Mouse (Mus musculus): ENCODE measurements around the gene AC124502.3. TPM values are rescaled to one million over a fixed set of nuclear protein-coding genes. Genes with fewer than 3 reads are reported as not detected.

The AC124502.3 gene
- polyA plus RNA-seq, 1 experiment from 2014 or later: 1.1 TPM

- no peak for ATAC-seq
Measured at GRCm38 (mm10) chr19:5089324-5089723, 50.6 kb downstream of the AC124502.3 start.

GRCm38 (mm10) chr19:5092083-5092482, 53.4 kb downstream of the AC124502.3 start:
- Histone ChIP-seq H3K36me3 (ENCODE audit: insufficient read depth, low read length) (peaks cover 16% of the 10 kb centered on the region; the same call in 1 of the 2 replicates), H3K4me2 (replicated peaks; ENCODE audit: low read depth, low read length) (no peak overlapping the region), H3K9ac (replicated peaks; ENCODE audit: low read depth) (no peak overlapping the region), H3K9me3 (ENCODE audit: low read length) (no peaks in the 10 kb centered on the region), H3K27me3 (replicated peaks; ENCODE audit: insufficient read depth, low read length) (no peaks in the 10 kb centered on the region), H3K27ac (ENCODE audit: low read length) (no peak overlapping the region), H3K4me3 (ENCODE audit: low read depth, low read length) (no peak overlapping the region), H3K4me1 (ENCODE audit: insufficient read depth, low read depth, low read length) (no peaks in the 10 kb centered on the region; the same call in 1 of the 2 replicates)
- ATAC-seq (no peak), DNase-seq (ENCODE audit: low spot score) (no peak)
- TF ChIP-seq CTCF (IDR thresholded peaks at IDR 0.05) (no peak), EP300 (IDR thresholded peaks at IDR 0.05) (no peak)
- WGBS: 89% methylated on average over 10 of the region's 10 CpGs

More at GRCm38 (mm10) chr19:5089324-5089723, 50.6 kb downstream of the AC124502.3 start:
- Histone ChIP-seq H3K4me3 (ENCODE audit: low read depth, low read length) (peak overlapping the region; percentile 73; the same call in 1 of the 2 replicates), H3K4me1 (ENCODE audit: insufficient read depth, low read depth, low read length) (no peaks in the 10 kb centered on the region; the same call in 1 of the 2 replicates), H3K4me2 (replicated peaks; ENCODE audit: low read depth, low read length) (peak overlapping the region; percentile 93; the same call in 1 of the 2 replicates), H3K9ac (replicated peaks; ENCODE audit: low read depth) (no peak overlapping the region), H3K9me3 (ENCODE audit: low read length) (no peaks in the 10 kb centered on the region), H3K27me3 (replicated peaks; ENCODE audit: insufficient read depth, low read length) (peaks cover 19% of the 10 kb centered on the region), H3K36me3 (ENCODE audit: insufficient read depth, low read length) (peaks cover 16% of the 10 kb centered on the region; the same call in 1 of the 2 replicates), H3K27ac (ENCODE audit: low read length) (no peak overlapping the region)
- TF ChIP-seq EP300 (IDR thresholded peaks at IDR 0.05): no peak
- TF ChIP-seq CTCF (IDR thresholded peaks at IDR 0.05): no peak
- WGBS: 91% methylated on average over 4 of the region's 4 CpGs
- no peak for DNase-seq (ENCODE audit: low spot score)

- TF ChIP-seq EP300 (IDR thresholded peaks at IDR 0.05): no peak
- TF ChIP-seq CTCF (IDR thresholded peaks at IDR 0.05): no peak
- peaks cover 16% of the 10 kb centered on the region; the same call in 1 of the 2 replicates for H3K36me3 ChIP-seq (ENCODE audit: insufficient read depth, low read length)
- no peak overlapping the region for H3K9ac ChIP-seq (replicated peaks; ENCODE audit: low read depth)
- WGBS: 67% methylated on average over 12 of the region's 12 CpGs
- no peak overlapping the region for H3K4me3 ChIP-seq (ENCODE audit: low read depth, low read length)
- DNase-seq (ENCODE audit: low spot score) (no peak), ATAC-seq (no peak)
- H3K4me2 ChIP-seq (replicated peaks; ENCODE audit: low read depth, low read length): no peak overlapping the region
- no peaks in the 10 kb centered on the region for H3K9me3 ChIP-seq (ENCODE audit: low read length)
- peaks cover 4% of the 10 kb centered on the region for H3K4me1 ChIP-seq (ENCODE audit: insufficient read depth, low read depth, low read length)
- no peaks in the 10 kb centered on the region for H3K27me3 ChIP-seq (replicated peaks; ENCODE audit: insufficient read depth, low read length)
- H3K27ac ChIP-seq (ENCODE audit: low read length): no peak overlapping the region
Measured at GRCm38 (mm10) chr19:5093481-5094242, 55.0 kb downstream of the AC124502.3 start.

GRCm38 (mm10) chr19:5094243-5094632, 55.5 kb downstream of the AC124502.3 start:
- WGBS: under 1% methylated on average over 19 of the region's 21 CpGs
- Histone ChIP-seq H3K4me3 (ENCODE audit: low read depth, low read length) (no peak overlapping the region), H3K4me1 (ENCODE audit: insufficient read depth, low read depth, low read length) (peaks cover 4% of the 10 kb centered on the region), H3K4me2 (replicated peaks; ENCODE audit: low read depth, low read length) (no peak overlapping the region), H3K9me3 (ENCODE audit: low read length) (no peaks in the 10 kb centered on the region), H3K27ac (ENCODE audit: low read length) (no peak overlapping the region), H3K9ac (replicated peaks; ENCODE audit: low read depth) (no peak overlapping the region), H3K36me3 (ENCODE audit: insufficient read depth, low read length) (peaks cover 16% of the 10 kb centered on the region; the same call in 1 of the 2 replicates), H3K27me3 (replicated peaks; ENCODE audit: insufficient read depth, low read length) (no peaks in the 10 kb centered on the region)
- peak; percentile 91 for TF ChIP-seq CTCF (IDR thresholded peaks at IDR 0.05)
- no peak for TF ChIP-seq EP300 (IDR thresholded peaks at IDR 0.05)
- ATAC-seq (peak; percentile 79), DNase-seq (ENCODE audit: low spot score) (peak; percentile 93)

- H3K4me2 ChIP-seq (replicated peaks; ENCODE audit: low read depth, low read length): no peak overlapping the region
- ATAC-seq: 0 out of 2 replicates have a peak, but pooled peaks have one; percentile 2
Measured at GRCm38 (mm10) chr19:5094746-5095417, 56.2 kb downstream of the AC124502.3 start.

GRCm38 (mm10) chr19:5095887-5096474, 57.3 kb downstream of the AC124502.3 start:
- ATAC-seq: no peak
- WGBS: 8% methylated on average over 9 of the region's 9 CpGs
- TF ChIP-seq EP300 (IDR thresholded peaks at IDR 0.05) (no peak), CTCF (IDR thresholded peaks at IDR 0.05) (no peak)

More at GRCm38 (mm10) chr19:5094746-5095417, 56.2 kb downstream of the AC124502.3 start:
- Histone ChIP-seq H3K27ac (ENCODE audit: low read length) (no peak overlapping the region), H3K36me3 (ENCODE audit: insufficient read depth, low read length) (peaks cover 13% of the 10 kb centered on the region; the same call in 1 of the 2 replicates), H3K4me1 (ENCODE audit: insufficient read depth, low read depth, low read length) (peaks cover 4% of the 10 kb centered on the region; the same call in 1 of the 2 replicates), H3K4me3 (ENCODE audit: low read depth, low read length) (no peak overlapping the region), H3K9ac (replicated peaks; ENCODE audit: low read depth) (no peak overlapping the region), H3K9me3 (ENCODE audit: low read length) (no peaks in the 10 kb centered on the region), H3K27me3 (replicated peaks; ENCODE audit: insufficient read depth, low read length) (no peaks in the 10 kb centered on the region)
- 40% methylated on average over 11 of the region's 11 CpGs for WGBS
- no peak for TF ChIP-seq EP300 (IDR thresholded peaks at IDR 0.05)
- TF ChIP-seq CTCF (IDR thresholded peaks at IDR 0.05): no peak
- no peak for DNase-seq (ENCODE audit: low spot score)

More at GRCm38 (mm10) chr19:5095887-5096474, 57.3 kb downstream of the AC124502.3 start:
- Histone ChIP-seq H3K36me3 (ENCODE audit: insufficient read depth, low read length) (peaks cover 19% of the 10 kb centered on the region; the same call in 1 of the 2 replicates), H3K27ac (ENCODE audit: low read length) (no peak overlapping the region), H3K4me2 (replicated peaks; ENCODE audit: low read depth, low read length) (no peak overlapping the region), H3K4me3 (ENCODE audit: low read depth, low read length) (no peak overlapping the region), H3K9ac (replicated peaks; ENCODE audit: low read depth) (no peak overlapping the region), H3K27me3 (replicated peaks; ENCODE audit: insufficient read depth, low read length) (no peaks in the 10 kb centered on the region), H3K4me1 (ENCODE audit: insufficient read depth, low read depth, low read length) (peaks cover 4% of the 10 kb centered on the region; the same call in 1 of the 2 replicates), H3K9me3 (ENCODE audit: low read length) (no peaks in the 10 kb centered on the region)
- DNase-seq (ENCODE audit: low spot score): no peak
